Mouse (Mus musculus): ENCODE data around the gene Mmp27.

GRCm38 (mm10) chr9:7602982-7603742, 32.0 kb downstream of the Mmp27 start:
- TF ChIP-seq CTCF (conservative IDR thresholded peaks at IDR 0.05; ENCODE audit: low read length): peak; percentile 100
- no peak for TF ChIP-seq NANOG (IDR thresholded peaks at IDR 0.05; ENCODE audit: borderline replicate concordance, low read length)
